Mouse (Mus musculus): Measurements from ENCODE around the gene Ptprf.

GRCm38 (mm10) chr4:118295651-118296561 is 4.7 kb upstream of the Ptprf start:
- TF ChIP-seq CTCF (IDR thresholded peaks at IDR 0.05) (no peak), POLR2A (IDR thresholded peaks at IDR 0.05; ENCODE audit: insufficient read depth, low read depth, low read length) (no peak), EP300 (IDR thresholded peaks at IDR 0.05; ENCODE audit: insufficient read depth, low read depth, low read length) (no peak)

Data from heart, adult 2 months (tissue).